Mouse (Mus musculus) E14TG2a.4 (cell line): Measurements from ENCODE around the gene Bhmt2.

ENCODE experiments used
- CTCF ChIP-seq: conservative IDR thresholded peaks from 2 replicates; pipeline ENCODE4 v1.5.1; 2014; ENCODE audit warnings: low read length
- POU5F1 ChIP-seq: IDR thresholded peaks from 2 replicates; pipeline ENCODE4 v1.6.1; 2014; ENCODE audit warnings: low read length, borderline replicate concordance

DNA sequence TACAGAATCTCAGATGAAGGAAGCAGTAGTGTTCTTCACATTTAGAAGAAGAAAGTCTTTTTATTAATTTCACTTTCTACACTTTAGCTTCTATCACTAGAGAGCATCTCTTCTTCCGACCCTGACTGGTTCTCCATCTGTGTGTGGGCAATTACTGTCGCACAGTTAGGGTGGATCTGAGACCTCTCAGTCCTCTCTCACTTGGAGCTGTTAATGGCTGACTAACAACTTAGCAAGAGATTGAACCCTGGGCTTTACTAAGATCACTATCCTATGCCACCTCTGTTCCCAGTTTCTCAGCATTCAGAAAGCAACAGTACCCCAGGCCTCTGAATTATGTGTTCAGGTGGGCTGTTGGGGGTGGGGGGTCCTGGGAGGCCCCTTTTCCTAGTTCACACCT lies 806 bp downstream of the Bhmt2 start:
- TF ChIP-seq CTCF (no peak), POU5F1 (no peak)
